Mouse (Mus musculus) frontal cortex, postnatal 10 days (tissue): ENCODE data around the gene Rtl8c.
A peak's percentile ranks its signal among the peaks of the same experiment; 100 is the strongest.
"Not testable (repeated sequence)": the region's sequence is repeated elsewhere in the genome, so short reads cannot be mapped to it uniquely, and the experiment has no call there.

Experiments
- DNase-seq, 2 experiments: peaks; one replicate each; pipeline ENCODE4 v3.0.0; 2022; ENCODE audit warnings: low spot score in 2 of 2, mixed read lengths in 1 of 2

Rtl8c gene

GRCm38 (mm10) chrX:53607242-53608121, at the start of gene Rtl8c:
Gene Rtl8c (plus strand): TSS chrX:53608032.
- DNase-seq, result peak; percentile 77 to 82

DNA sequence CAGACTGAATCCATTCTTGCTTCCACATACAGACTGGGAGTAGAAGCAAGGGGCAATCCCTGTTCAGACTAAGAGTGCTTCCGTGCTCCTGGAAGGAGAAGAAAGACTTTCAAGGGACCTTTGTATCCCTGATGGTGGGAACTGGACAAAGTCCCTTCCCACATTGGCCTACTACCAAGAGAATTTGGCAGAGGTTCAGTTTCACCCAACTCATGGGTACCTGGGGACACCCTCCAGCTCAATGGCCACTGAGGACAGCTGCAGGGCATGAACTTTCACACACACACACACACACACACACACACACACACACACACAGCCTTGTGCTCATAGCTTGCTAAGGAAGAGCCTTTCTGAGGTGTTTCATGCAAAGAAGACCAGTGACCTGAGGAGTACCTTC, 28.5 kb upstream of the Rtl8c start:
- no peak for DNase-seq

GRCm38 (mm10) chrX:53581407-53581806, 26.4 kb upstream of the Rtl8c start:
- DNase-seq, result not testable (repeated sequence)

DNA sequence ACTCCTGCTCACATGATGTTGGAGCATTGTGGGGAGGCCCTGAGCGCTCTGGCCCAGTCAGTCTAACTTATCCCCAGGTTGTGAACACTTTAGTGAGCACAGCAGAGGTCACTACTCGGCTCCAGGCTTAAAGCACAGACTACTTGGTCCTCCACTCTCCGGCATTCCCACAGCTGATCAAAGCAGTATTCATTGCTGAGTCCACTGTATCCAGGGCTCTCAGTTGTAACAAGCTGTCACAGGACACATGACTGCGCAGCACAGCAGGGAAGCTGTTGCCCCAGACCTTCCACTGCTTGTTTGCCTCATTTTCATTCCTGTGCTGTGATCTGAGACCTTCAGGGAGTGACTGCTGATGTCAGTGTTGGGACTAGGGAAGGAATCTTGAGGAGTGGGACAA, 24.4 kb upstream of the Rtl8c start:
- DNase-seq, result not testable (repeated sequence)

DNA sequence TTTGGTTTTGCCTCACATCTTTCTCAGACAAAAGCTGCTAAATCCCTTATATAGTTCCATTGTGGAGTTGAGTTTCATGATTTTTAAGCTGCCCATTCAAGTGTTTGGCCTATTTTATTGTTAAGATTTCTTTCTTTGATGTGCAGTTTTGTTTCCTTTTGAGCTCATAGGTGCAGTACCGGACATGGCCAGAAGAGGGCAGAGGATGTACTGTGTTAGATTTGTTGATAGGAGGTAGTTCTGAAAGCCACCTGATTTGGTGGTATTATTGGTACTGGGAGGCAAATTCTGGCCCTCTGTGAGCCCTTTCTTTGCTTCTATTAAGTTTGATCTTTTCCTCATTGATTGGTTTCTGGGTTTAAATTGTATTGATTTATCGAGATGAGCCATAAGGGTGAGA, 7.8 kb upstream of the Rtl8c start:
- peak in 1 of 2 experiments; percentile 43 for DNase-seq

DNA sequence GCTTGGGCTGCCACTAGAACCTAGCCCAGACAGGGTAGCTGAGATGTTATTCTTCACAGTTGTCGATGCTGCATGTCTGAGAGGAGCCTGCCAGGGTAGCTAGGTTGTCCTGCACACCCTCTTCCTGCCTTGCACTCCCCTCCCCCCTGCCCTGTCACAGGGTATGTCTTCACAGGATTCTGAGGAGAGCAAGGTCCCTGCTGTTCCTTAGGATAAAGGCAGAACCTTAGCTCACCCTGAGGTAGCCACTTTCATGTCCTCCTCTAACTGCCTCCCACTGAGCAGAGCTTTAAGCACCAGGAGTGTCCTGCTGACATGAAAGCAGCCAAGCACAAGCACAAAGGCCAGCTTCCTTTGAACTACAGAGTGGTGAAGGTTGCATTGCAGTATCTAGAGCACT, 1.7 kb upstream of the Rtl8c start:
- DNase-seq, result not testable (repeated sequence)

DNA sequence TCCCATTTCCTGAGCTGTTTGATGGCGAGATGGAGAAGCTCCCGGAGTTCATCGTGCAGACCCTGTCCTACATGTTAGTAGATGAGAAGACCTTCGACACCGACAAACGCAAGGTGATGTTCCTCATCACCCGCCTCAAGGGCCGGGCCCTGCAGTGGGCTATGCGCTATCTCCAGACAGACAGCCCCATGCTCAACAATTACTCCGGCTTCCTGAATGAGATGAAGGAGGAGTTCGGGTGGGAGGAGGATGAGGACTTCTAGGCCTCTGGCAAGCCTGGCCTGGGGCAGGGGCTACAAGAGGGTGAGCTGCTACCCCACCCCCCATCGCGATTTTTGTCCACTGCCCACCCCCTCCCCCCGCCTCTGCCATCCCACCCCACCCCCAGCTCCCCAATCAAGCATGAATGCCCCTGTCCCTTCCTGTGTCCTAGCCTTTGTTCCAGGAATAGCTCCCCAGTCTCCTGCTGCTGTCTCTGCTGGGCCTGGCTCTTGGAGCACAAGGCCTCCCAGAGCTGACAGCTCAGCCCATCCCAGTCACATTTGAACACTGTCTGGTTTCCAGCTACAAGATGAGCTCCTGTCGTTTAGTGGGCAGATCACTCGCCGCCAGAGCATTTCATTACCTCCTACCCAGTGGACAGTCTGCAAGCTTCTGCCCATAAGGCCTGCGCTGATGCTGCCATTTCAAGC, 436 bp downstream of the Rtl8c start:
- peak in 1 of 2 experiments; percentile 14 for DNase-seq

GRCm38 (mm10) chrX:53608879-53609278, 1.0 kb downstream of the Rtl8c start, which contains the start of gene Gm14597:
Gene Gm14597 (minus strand): TSS chrX:53608979.
- not testable (repeated sequence) for DNase-seq

DNA sequence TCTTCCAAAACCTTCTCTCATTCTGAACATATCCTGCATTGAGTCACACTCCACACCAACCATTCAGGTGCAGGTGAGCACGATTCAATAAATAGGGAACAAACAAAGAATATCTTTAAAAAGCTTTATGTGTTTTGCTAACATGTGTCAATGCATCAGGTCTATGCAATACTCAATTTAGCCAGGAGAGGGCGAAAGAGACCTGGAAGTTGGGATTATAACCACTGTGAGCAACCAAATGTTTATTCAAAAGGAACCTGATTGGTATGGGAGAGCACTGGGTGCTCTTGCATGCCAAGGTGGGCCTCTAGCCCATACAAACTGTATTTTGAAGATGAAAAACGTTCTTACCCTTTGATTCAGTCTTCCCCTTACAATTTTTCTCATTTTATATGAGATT, 2.7 kb downstream of the Rtl8c start:
- DNase-seq, result peak; percentile 33 to 50

GRCm38 (mm10) chrX:53611395-53611794, 3.6 kb downstream of the Rtl8c start:
- not testable (repeated sequence) for DNase-seq

- DNase-seq, result not testable (repeated sequence)
Measured at GRCm38 (mm10) chrX:53638107-53638506, 30.3 kb downstream of the Rtl8c start.

- not testable (repeated sequence) for DNase-seq
Measured at GRCm38 (mm10) chrX:53642604-53642979, 34.8 kb downstream of the Rtl8c start.

DNA sequence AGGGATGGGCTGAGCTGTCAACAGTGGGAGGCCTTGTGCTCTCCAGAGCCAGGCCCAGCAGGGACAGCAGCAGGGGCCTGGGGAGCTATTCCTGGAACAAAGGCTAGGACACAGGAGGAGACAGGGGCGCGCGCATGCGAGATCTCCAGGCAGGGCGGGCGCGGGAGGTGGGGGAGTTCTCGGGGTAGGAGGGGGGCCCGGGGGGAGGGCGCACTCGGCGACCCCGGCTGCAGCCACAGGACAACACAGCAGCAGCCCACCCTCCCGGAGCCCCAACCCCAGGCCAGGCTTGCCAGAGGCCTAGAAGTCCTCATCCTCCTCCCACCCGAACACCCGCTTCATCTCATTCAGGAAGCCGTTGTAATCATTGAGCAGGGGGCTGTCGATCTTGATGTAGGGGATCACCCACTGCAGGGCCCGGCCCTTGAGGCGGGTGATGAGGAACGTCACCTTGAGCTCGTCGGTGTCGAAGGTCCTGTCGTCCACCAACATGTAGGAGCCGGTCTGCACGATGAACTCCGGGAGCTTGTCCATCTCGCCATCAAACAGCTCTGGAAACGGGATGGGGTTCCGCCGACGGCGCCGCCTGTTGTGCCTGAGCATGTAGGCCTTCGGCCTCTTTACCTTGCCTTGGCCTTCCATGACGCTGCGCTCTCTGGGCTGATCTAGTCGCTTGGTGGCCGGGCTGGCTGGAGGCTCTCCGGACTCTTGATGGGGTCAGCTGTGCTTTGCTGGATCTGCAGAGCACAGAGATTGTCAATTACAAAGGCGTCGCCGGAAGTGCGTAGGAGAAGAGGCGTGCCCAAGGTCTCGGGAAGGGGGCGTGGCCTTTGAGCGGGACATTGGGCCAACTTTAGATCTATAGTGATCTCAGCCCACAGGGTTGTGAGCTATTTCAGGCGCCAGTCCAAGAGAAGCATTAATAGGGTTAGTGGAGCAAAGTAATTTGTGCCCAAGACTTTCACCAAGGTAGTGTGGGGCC, 35.4 kb downstream of the Rtl8c start, which contains the start of gene Rtl8a:
TSS of gene Rtl8a (minus strand) at position 703 of the 982 bp plus-strand sequence.
- DNase-seq, result peak; percentile 48 to 70

DNA sequence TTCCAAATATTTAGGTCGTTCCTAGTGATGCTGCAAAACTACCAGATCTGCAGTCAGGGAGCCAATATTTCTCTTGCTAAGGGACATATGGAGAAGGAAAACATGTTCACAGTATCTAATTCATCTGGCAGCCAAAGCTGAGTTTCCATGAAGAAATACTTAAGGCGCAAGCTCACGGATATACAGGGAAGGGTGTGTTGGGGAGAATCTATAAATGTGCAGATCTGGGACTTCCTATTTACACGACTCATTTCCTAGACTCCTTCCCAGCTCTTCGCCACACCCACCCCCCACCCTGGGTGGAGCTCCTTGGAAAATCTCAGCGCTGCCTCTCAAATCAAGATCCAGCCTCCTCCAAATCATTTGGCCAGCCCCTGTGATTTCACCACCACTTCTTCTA, 38.1 kb downstream of the Rtl8c start:
- DNase-seq, result no peak

DNA sequence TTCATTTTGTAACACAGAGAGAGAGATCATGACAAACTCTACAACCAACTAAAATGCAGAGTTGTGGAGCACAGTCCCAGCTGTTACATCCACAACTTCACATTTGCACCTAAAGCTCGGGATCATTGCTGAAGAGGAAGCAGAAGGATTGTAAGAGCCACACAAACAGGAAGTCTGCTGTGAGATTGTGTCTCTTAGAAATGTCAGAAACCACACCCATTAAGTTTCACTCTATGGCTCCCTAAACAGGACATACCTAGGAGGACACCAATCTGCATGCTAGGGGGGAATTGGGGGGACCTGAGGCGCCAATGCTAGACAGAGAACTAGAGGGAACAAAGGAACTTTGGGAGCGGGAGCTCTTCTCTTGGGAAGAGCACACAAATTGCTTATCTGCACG, 45.1 kb downstream of the Rtl8c start:
- not testable (repeated sequence) for DNase-seq
